In the genomic region with DNA sequence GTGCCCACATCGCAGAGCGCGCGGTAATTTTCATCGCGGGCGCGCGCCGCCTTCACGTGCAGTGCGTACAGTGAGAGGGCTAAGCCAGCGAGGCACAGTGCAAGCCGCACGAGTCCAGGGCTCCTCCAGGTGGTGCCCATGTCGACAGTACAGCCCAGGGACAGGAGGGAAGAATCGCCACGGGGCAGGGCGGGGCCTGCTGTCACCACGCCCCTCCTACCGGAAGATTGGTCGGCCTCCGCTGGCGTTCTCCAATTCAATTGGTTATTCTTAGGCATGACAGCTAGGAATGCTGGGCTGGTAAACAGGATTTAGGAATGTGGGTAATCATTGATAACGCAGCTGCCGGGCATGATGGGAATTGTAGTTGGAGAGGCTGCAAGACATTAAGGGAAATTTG, we compare ENCODE assay signal across 9 mouse cellular contexts. TPM values are rescaled to one million over a fixed set of nuclear protein-coding genes. Genes with fewer than 3 reads are reported as not detected.
DNase-seq lines count a peak whose midpoint lies in the region; ATAC-seq and TF ChIP-seq lines count a peak whose summit lies in the region.
"Had no signal": no experiment of that assay in that cellular context is flagged by ENCODE, and none has a peak within 500 bp of the region (broad histone marks: within the 10 kb centered on the region; RNA-seq: fewer than 3 reads in every experiment).

TSS of gene Gm21974 (minus strand) at position 13 of the 400 bp plus-strand sequence.
TSS of gene Vkorc1 (minus strand) at position 176 of the 400 bp plus-strand sequence.

- DNase-seq in c-Kit-negative CD71-positive TER-119-positive erythroid progenitor cells, embryonic 14.5 days (ENCODE audit: low read depth, low spot score), result peak; percentile 85
- DNase-seq in fibroblast of lung, adult 2 months (ENCODE audit: low read depth), result peak; percentile 96
- DNase-seq in kidney, postnatal 10 days, result peak; percentile 98
- peak; percentile 94 for DNase-seq in liver, embryonic 11.5 days (ENCODE audit: low spot score)
- peak; percentile 92 to 94 for DNase-seq in spleen, postnatal 4 days (ENCODE audit: low spot score in 2 of 2)

- H3K9me3 ChIP-seq in heart, embryonic 14.5 days (ENCODE audit: control insufficient read depth, low read length), result no peaks in the 10 kb centered on the region
- no peaks in the 10 kb centered on the region for H3K9me3 ChIP-seq in liver, embryonic 11.5 days (ENCODE audit: control insufficient read depth, low read length)

- peak within 1 kb of the TSS; percentile 79 for H3K9ac ChIP-seq in heart, embryonic 14.5 days (ENCODE audit: low read length)
- peak within 1 kb of the TSS; percentile 79 for H3K9ac ChIP-seq in liver, embryonic 11.5 days (ENCODE audit: low read depth, low read length)

- H3K4me1 ChIP-seq in heart, embryonic 14.5 days (ENCODE audit: control insufficient read depth in 2 of 2, insufficient read depth in 2 of 2, low read length in 2 of 2), result peaks cover 6 to 7% of the 10 kb centered on the region in 2 experiments; a peak in 3 of 4 replicates
- H3K4me1 ChIP-seq in liver, embryonic 11.5 days (replicated peaks; ENCODE audit: control insufficient read depth, insufficient read depth, low read length), result peaks cover 22% of the 10 kb centered on the region

- H3K79me2 ChIP-seq in myocyte (ENCODE audit: control insufficient read depth, insufficient read depth), result no peaks in the 10 kb centered on the region

- peak within 1 kb of the TSS; percentile 67 for H3K4me3 ChIP-seq in heart, embryonic 14.5 days (ENCODE audit: control insufficient read depth in 1 of 2, insufficient read depth in 1 of 2, low read depth in 1 of 2, low read length in 2 of 2)
- peak within 1 kb of the TSS; percentile 66 for H3K4me3 ChIP-seq in liver, embryonic 11.5 days (ENCODE audit: low read depth, low read length)
- H3K4me3 ChIP-seq in myocyte, result peak within 1 kb of the TSS; percentile 32

- ATAC-seq in CD4-positive, CD25-positive, alpha-beta regulatory T cell, adult 4 months, result peak; percentile 95
- peak; percentile 99 for ATAC-seq in heart, embryonic 14.5 days (ENCODE audit: insufficient number of reproducible peaks, insufficient read depth, low FRiP score, low read depth)
- ATAC-seq in liver, embryonic 11.5 days (replicated peaks; ENCODE audit: low FRiP score), result peak; percentile 95

- peak; percentile 96 for TF ChIP-seq POLR2A in myocyte (IDR thresholded peaks at IDR 0.05; ENCODE audit: insufficient read length, low read depth)

- peaks cover 26% of the 10 kb centered on the region for H3K36me3 ChIP-seq in heart, embryonic 14.5 days (ENCODE audit: control insufficient read depth, insufficient read depth, low read length)
- H3K36me3 ChIP-seq in liver, embryonic 11.5 days (ENCODE audit: control insufficient read depth, insufficient read depth, low read length), result peaks cover 5% of the 10 kb centered on the region; the same call in 1 of the 2 replicates
- no peaks in the 10 kb centered on the region for H3K36me3 ChIP-seq in myocyte (ENCODE audit: control insufficient read depth, insufficient read depth)

- peak within 1 kb of the TSS; percentile 10 for H3ac ChIP-seq in myocyte (ENCODE audit: control insufficient read depth, insufficient read length)

- peak within 1 kb of the TSS; percentile 42 to 72 for H3K27ac ChIP-seq in heart, embryonic 14.5 days (replicated peaks in 1 of 2; ENCODE audit: control insufficient read depth in 1 of 2, insufficient read depth in 1 of 2, low read depth in 2 of 2, low read length in 2 of 2)
- H3K27ac ChIP-seq in liver, embryonic 11.5 days (ENCODE audit: low read depth, low read length), result peak within 1 kb of the TSS; percentile 71

- no peaks in the 10 kb centered on the region for H3K27me3 ChIP-seq in heart, embryonic 14.5 days (ENCODE audit: control insufficient read depth, insufficient read depth, low read length)
- no peaks in the 10 kb centered on the region for H3K27me3 ChIP-seq in liver, embryonic 11.5 days (replicated peaks; ENCODE audit: control insufficient read depth, insufficient read depth, low read length)
- no peaks in the 10 kb centered on the region for H3K27me3 ChIP-seq in myocyte (ENCODE audit: control insufficient read depth, insufficient read depth, insufficient read length)

- under 1% methylated on average over 26 of the region's 26 CpGs for WGBS in heart, embryonic 14.5 days
- WGBS in liver, embryonic 11.5 days, result under 1% methylated on average over 26 of the region's 26 CpGs

- peak within 1 kb of the TSS; percentile 87 for H3K4me2 ChIP-seq in heart, embryonic 14.5 days (ENCODE audit: low read length)
- H3K4me2 ChIP-seq in liver, embryonic 11.5 days, result peak within 1 kb of the TSS; percentile 92
- peak within 1 kb of the TSS; percentile 93 for H3K4me2 ChIP-seq in myocyte (ENCODE audit: low read depth)

TF ChIP-seq in myocyte, 11 proteins besides CTCF, POLR2A, EP300 and RAD21:
- TF ChIP-seq TCF3 (IDR thresholded peaks at IDR 0.05; ENCODE audit: insufficient read length, low read depth) (no peak), SRF (IDR thresholded peaks at IDR 0.05; ENCODE audit: control insufficient read depth, insufficient read length, low read depth) (no peak), MYOG (IDR thresholded peaks at IDR 0.05; ENCODE audit: control insufficient read depth in 1 of 3, insufficient read depth in 1 of 3, insufficient read length in 2 of 3, low read depth in 2 of 3) (peak in 1 of 3 experiments; percentile 57), USF1 (IDR thresholded peaks at IDR 0.05; ENCODE audit: low read depth) (no peak), POLR2AphosphoS2 (IDR thresholded peaks at IDR 0.05; ENCODE audit: insufficient read length, low read depth) (peak; percentile 93), MYOD1 (IDR thresholded peaks at IDR 0.05; ENCODE audit: control insufficient read depth in 1 of 3, insufficient read length in 2 of 3, low read depth in 2 of 3) (peak in 2 of 3 experiments; percentile 0 to 38), REST (IDR thresholded peaks at IDR 0.05; ENCODE audit: insufficient read depth, insufficient read length) (no peak), TCF12 (IDR thresholded peaks at IDR 0.05; ENCODE audit: insufficient read depth, poor library complexity, severe bottlenecking) (no peak)

RNA-seq across cellular contexts. Expression of gene Gm21974, which starts in this region (rescaled TPM):
- not detected for polyA plus RNA-seq in CD4-positive, CD25-positive, alpha-beta regulatory T cell, adult 4 months (2017; shearing (Covaris generic))
- not detected in 2 replicates for polyA plus RNA-seq in heart, embryonic 14.5 days (2014; fragmentation: Nextera tagmentation; extraction: Ambion mirVana)
- 0.08 TPM in 1 of 2 replicates, not detected in the other for polyA plus RNA-seq in liver, embryonic 11.5 days (2014; fragmentation: Nextera tagmentation; extraction: Ambion mirVana)
- polyA plus RNA-seq in myocyte (2012; fragmentation: generic; extraction: Trizol), result not detected
- polyA plus RNA-seq: gonadal fat pad, adult 2 months had no signal

RNA-seq across cellular contexts. Expression of gene Vkorc1, which starts in this region (rescaled TPM):
- 10 to 100 TPM; 43.3 to 58.0 TPM for polyA plus RNA-seq in CD4-positive, CD25-positive, alpha-beta regulatory T cell, adult 4 months (2017; shearing (Covaris generic))
- 121 and 142 TPM in 2 replicates for polyA plus RNA-seq in heart, embryonic 14.5 days (2014; fragmentation: Nextera tagmentation; extraction: Ambion mirVana)
- 108 and 110 TPM in 2 replicates for polyA plus RNA-seq in liver, embryonic 11.5 days (2014; fragmentation: Nextera tagmentation; extraction: Ambion mirVana)
- 65.9 TPM for polyA plus RNA-seq in myocyte (2012; fragmentation: generic; extraction: Trizol)

Comparison
In these comparisons a context has a peak if more than half of its experiments do, and no peak if none do; other contexts are left out.
1. Peak in every context shown above with its lines: DNase-seq, ATAC-seq, H3K4me3 ChIP-seq and H3K27ac ChIP-seq.